Mouse (Mus musculus): ENCODE data around the gene Ica1.

GRCm38 (mm10) chr6:8650413-8650812, 127.9 kb downstream of the Ica1 start:
- TF ChIP-seq GATA1 (IDR thresholded peaks at IDR 0.05; ENCODE audit: borderline replicate concordance, low read length) = no peak
- no peak for TF ChIP-seq FLI1 (IDR thresholded peaks at IDR 0.05; ENCODE audit: low read length)
